In genomic region chr3:108994477-108994876, GRCm38 (mm10) we compare ENCODE assay signal across 31 mouse cellular contexts. TPM values are rescaled to one million over a fixed set of nuclear protein-coding genes. Genes with fewer than 3 reads are reported as not detected.
"Had no signal": no experiment of that assay in that cellular context is flagged by ENCODE, and none has a peak within 500 bp of the region (broad histone marks: within the 10 kb centered on the region; RNA-seq: fewer than 3 reads in every experiment).

No protein-coding gene starts in this region.

- H3K9ac ChIP-seq: kidney, embryonic 15.5 days; limb, embryonic 13.5 days; liver, embryonic 13.5 days; lung, embryonic 14.5 days; midbrain, embryonic 13.5 days; neural tube, embryonic 13.5 days; stomach, embryonic 15.5 days had no signal

- H3K9me3 ChIP-seq: kidney, embryonic 15.5 days; limb, embryonic 10.5 days; limb, embryonic 13.5 days; liver, embryonic 13.5 days; megakaryocyte, embryonic 14.5 days; midbrain, embryonic 10.5 days; midbrain, embryonic 13.5 days; neural tube, embryonic 13.5 days; stomach, embryonic 15.5 days had no signal

- H3K4me1 ChIP-seq: kidney, embryonic 15.5 days; limb, embryonic 10.5 days; limb, embryonic 13.5 days; midbrain, embryonic 10.5 days; midbrain, embryonic 13.5 days; neural tube, embryonic 13.5 days; stomach, embryonic 15.5 days had no signal

- H3K36me3 ChIP-seq: liver, embryonic 13.5 days had no signal

- H3K27ac ChIP-seq: kidney, embryonic 15.5 days; layer of hippocampus, adult 2 months; limb, embryonic 10.5 days; limb, embryonic 13.5 days; liver, embryonic 13.5 days; macrophage; midbrain, embryonic 10.5 days; midbrain, embryonic 13.5 days; neural tube, embryonic 13.5 days; stomach, embryonic 15.5 days had no signal

- H3K4me3 ChIP-seq: kidney, embryonic 15.5 days; layer of hippocampus, adult 2 months; limb, embryonic 10.5 days; limb, embryonic 13.5 days; liver, embryonic 13.5 days; midbrain, embryonic 10.5 days; midbrain, embryonic 13.5 days; myocyte; neural tube, embryonic 13.5 days; stomach, embryonic 15.5 days had no signal

- ATAC-seq: lung, postnatal 0 days; midbrain, embryonic 13.5 days; midbrain, embryonic 16.5 days had no signal

- DNase-seq: kidney, adult 11 months; kidney, adult 8-10 months; kidney, postnatal 14 days; kidney, postnatal 4 days; layer of hippocampus, adult 9-11 months; liver; liver, embryonic 13.5 days; lung, embryonic 14.5 days; thymus, adult 18-20 months; thymus, postnatal 36 days had no signal

- H3K27me3 ChIP-seq: kidney, embryonic 15.5 days; limb, embryonic 13.5 days; liver, embryonic 13.5 days; megakaryocyte, embryonic 14.5 days; midbrain, embryonic 13.5 days; neural tube, embryonic 13.5 days; stomach, embryonic 15.5 days had no signal

RNA-seq across cellular contexts. Expression of gene Gm9857, which starts 54.2 kb away (rescaled TPM):
- total RNA-seq: layer of hippocampus, adult 2 months; layer of hippocampus, postnatal 25 days; left cerebral cortex, adult 18-20 months; left cerebral cortex, postnatal 25 days; monocyte, adult 5-6 weeks; neutrophil, adult 5-6 weeks had no signal
- polyA plus RNA-seq: kidney, embryonic 15.5 days; limb, embryonic 10.5 days; liver, embryonic 13.5 days; liver, embryonic 16.5 days; lung, embryonic 14.5 days; lung, postnatal 0 days; macrophage; midbrain, embryonic 10.5 days; midbrain, embryonic 16.5 days; myocyte; neural tube, embryonic 13.5 days; small intestine, adult 2 months; urinary bladder, adult 2 months had no signal

RNA-seq across cellular contexts. Expression of gene Henmt1, which starts 54.8 kb away (rescaled TPM):
- total RNA-seq: monocyte, adult 5-6 weeks; neutrophil, adult 5-6 weeks had no signal
- polyA plus RNA-seq: liver, embryonic 16.5 days; macrophage; myocyte; small intestine, adult 2 months had no signal
